Mouse (Mus musculus): ENCODE results near the gene Clec2g. TPM values are rescaled to one million over a fixed set of nuclear protein-coding genes. Genes with fewer than 3 reads are reported as not detected.
A peak's percentile ranks its signal among the peaks of the same experiment; 100 is the strongest.
"Not testable (repeated sequence)": the region's sequence is repeated elsewhere in the genome, so short reads cannot be mapped to it uniquely, and the experiment has no call there.

Clec2g gene
- polyA plus RNA-seq, 1 experiment, result not detected

DNA sequence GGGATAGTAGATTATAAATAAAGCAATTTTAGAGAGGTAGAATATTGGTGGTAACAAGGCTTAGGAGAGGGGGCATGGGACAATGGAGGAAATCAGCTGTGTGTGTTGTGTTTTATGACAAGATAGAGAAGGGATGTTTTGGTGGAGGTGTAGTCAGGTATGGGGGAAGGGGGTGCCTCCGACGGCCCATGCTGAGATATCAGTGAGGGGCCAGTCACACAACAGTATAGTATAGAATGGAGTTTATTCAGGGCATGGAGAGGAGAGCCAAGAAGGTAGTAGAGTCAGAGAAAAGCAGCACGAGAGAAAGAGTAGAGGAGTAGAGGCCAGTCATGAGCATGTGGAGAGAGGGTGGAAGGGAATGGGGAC, 76.3 kb downstream of the Clec2g start:
- no peaks in the 10 kb centered on the region for H3K36me3 ChIP-seq (ENCODE audit: control insufficient read depth, insufficient read depth, low read length)
- H3K4me1 ChIP-seq (ENCODE audit: control insufficient read depth, insufficient read depth, insufficient read length, low read length), result peaks cover 4% of the 10 kb centered on the region; the same call in 1 of the 2 replicates
- H3K4me3 ChIP-seq (ENCODE audit: low read depth, low read length), result no peak overlapping the region
- peak overlapping the region; percentile 35; the same call in 1 of the 2 replicates for H3K27ac ChIP-seq (ENCODE audit: insufficient read depth, low read depth, low read length)
- WGBS, result 46% methylated on average over 3 of the region's 3 CpGs
- TF ChIP-seq CTCF (IDR thresholded peaks at IDR 0.05; ENCODE audit: extremely low read depth, insufficient read length, insufficient replicate concordance, low read depth, low read length) (no peak), POLR2A (IDR thresholded peaks at IDR 0.05; ENCODE audit: low read depth, low read length) (no peak)
- no peaks in the 10 kb centered on the region for H3K27me3 ChIP-seq (ENCODE audit: control insufficient read depth, insufficient read depth, low read length)

DNA sequence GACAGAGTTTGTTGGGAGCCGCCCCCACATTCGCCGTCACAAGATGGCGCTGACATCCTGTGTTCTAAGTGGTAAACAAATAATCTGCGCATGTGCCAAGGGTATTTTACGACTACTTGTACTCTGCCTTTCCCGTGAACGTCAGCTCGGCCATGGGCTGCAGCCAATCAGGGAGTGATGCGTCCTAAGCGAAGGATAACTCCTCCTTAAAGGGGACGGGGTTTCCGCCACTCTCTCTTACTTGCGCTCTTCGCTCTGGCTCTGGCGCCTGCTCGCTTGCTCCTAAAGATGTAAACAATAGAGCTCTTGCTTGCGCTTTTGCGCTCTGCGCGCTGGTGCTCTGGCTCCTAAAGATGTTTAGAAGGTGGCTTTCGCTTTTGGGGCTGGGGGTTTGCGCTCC, 77.8 kb downstream of the Clec2g start:
- H3K4me1 ChIP-seq (ENCODE audit: control insufficient read depth, insufficient read depth, insufficient read length, low read length); H3K36me3 ChIP-seq (ENCODE audit: control insufficient read depth, insufficient read depth, low read length); H3K27me3 ChIP-seq (ENCODE audit: control insufficient read depth, insufficient read depth, low read length); H3K27ac ChIP-seq (ENCODE audit: insufficient read depth, low read depth, low read length); H3K4me3 ChIP-seq (ENCODE audit: low read depth, low read length): not testable (repeated sequence)
- 98% methylated on average over 20 of the region's 23 CpGs for WGBS

DNA sequence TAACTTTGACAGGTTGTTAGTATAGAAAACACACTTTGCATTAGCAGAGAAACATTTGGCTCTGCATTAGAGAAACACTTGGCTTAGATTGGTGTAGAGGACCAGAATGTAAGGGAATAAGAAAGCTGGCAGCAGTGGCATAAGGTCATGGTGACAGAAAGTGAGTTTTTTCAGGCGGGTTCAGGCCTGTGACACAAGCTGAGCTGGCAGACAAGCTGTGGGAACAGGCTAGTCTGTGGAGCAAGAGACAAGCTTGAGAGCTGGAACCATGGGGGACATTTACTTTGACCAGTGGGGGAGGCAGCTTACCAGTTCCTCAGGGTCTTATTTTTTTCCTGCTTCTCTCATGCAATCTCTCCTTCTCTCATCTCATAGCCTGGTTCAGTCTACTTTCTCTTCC, 78.8 kb downstream of the Clec2g start:
- no peaks in the 10 kb centered on the region for H3K36me3 ChIP-seq (ENCODE audit: control insufficient read depth, insufficient read depth, low read length)
- no peak for TF ChIP-seq POLR2A (IDR thresholded peaks at IDR 0.05; ENCODE audit: low read depth, low read length)
- peaks cover 4% of the 10 kb centered on the region; the same call in 1 of the 2 replicates for H3K4me1 ChIP-seq (ENCODE audit: control insufficient read depth, insufficient read depth, insufficient read length, low read length)
- H3K27ac ChIP-seq (ENCODE audit: insufficient read depth, low read depth, low read length), result no peak overlapping the region
- WGBS, result 90% methylated on average over 1 of the region's 1 CpGs
- no peaks in the 10 kb centered on the region for H3K27me3 ChIP-seq (ENCODE audit: control insufficient read depth, insufficient read depth, low read length)
- H3K4me3 ChIP-seq (ENCODE audit: low read depth, low read length), result no peak overlapping the region

DNA sequence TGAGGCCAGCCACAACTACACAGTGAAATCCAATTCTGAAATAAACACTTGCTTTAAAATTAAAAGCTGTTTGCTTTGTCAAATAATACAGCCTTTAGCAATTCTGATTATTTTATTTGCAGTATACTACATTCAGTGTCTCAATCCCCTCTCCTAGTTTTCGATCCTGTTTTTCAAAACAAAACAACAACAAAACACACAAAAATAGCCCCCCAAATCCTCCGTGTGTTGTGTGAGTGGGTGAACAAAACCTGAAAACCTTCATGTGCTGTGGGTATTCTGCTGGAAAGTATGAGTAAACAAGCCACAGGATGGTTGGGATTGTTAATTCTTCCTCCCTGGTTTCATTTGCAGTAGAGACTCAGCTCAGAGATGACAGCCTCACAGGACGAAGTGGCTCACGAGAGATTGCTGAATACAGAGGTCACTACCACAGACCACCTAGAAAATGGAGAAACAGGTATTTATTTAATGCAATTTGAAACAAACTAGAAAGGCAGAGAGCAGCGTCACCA, 79.6 kb downstream of the Clec2g start:
- H3K4me1 ChIP-seq (ENCODE audit: control insufficient read depth, insufficient read depth, insufficient read length, low read length), result peaks cover 4% of the 10 kb centered on the region; the same call in 1 of the 2 replicates
- H3K4me3 ChIP-seq (ENCODE audit: low read depth, low read length), result no peak overlapping the region
- no peaks in the 10 kb centered on the region for H3K36me3 ChIP-seq (ENCODE audit: control insufficient read depth, insufficient read depth, low read length)
- H3K27me3 ChIP-seq (ENCODE audit: control insufficient read depth, insufficient read depth, low read length), result no peaks in the 10 kb centered on the region
- no peak overlapping the region for H3K27ac ChIP-seq (ENCODE audit: insufficient read depth, low read depth, low read length)
- no peak for TF ChIP-seq CTCF (IDR thresholded peaks at IDR 0.05; ENCODE audit: extremely low read depth, insufficient read length, insufficient replicate concordance, low read depth, low read length)
- no peak for TF ChIP-seq POLR2A (IDR thresholded peaks at IDR 0.05; ENCODE audit: low read depth, low read length)
- 81% methylated on average over 5 of the region's 5 CpGs for WGBS

DNA sequence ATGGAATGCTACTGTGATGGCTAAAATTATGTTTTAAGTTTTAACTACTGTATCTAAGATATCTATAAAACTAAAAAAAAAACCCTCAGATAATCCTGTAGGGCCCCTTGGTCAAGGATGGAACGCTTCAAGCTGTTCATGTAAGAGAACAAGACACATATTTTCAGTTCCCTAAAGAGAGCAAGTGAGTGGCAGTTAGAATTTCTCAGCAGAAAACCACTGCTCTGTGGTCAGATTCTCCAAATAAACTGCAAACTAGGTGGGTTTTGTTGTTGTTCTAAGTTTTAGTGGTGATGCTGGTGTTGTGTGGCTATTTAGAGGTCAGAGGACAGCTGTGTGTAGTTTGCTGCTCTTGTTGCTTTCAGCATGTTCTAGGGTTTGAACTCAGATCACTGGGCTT, 80.2 kb downstream of the Clec2g start:
- Histone ChIP-seq H3K4me1 (ENCODE audit: control insufficient read depth, insufficient read depth, insufficient read length, low read length) (peaks cover 4% of the 10 kb centered on the region; the same call in 1 of the 2 replicates), H3K4me3 (ENCODE audit: low read depth, low read length) (no peak overlapping the region), H3K27ac (ENCODE audit: insufficient read depth, low read depth, low read length) (no peak overlapping the region), H3K36me3 (ENCODE audit: control insufficient read depth, insufficient read depth, low read length) (no peaks in the 10 kb centered on the region), H3K27me3 (ENCODE audit: control insufficient read depth, insufficient read depth, low read length) (no peaks in the 10 kb centered on the region)
- TF ChIP-seq CTCF (IDR thresholded peaks at IDR 0.05; ENCODE audit: extremely low read depth, insufficient read length, insufficient replicate concordance, low read depth, low read length) (no peak), POLR2A (IDR thresholded peaks at IDR 0.05; ENCODE audit: low read depth, low read length) (no peak)
- WGBS, result 89% methylated on average over 1 of the region's 1 CpGs

DNA sequence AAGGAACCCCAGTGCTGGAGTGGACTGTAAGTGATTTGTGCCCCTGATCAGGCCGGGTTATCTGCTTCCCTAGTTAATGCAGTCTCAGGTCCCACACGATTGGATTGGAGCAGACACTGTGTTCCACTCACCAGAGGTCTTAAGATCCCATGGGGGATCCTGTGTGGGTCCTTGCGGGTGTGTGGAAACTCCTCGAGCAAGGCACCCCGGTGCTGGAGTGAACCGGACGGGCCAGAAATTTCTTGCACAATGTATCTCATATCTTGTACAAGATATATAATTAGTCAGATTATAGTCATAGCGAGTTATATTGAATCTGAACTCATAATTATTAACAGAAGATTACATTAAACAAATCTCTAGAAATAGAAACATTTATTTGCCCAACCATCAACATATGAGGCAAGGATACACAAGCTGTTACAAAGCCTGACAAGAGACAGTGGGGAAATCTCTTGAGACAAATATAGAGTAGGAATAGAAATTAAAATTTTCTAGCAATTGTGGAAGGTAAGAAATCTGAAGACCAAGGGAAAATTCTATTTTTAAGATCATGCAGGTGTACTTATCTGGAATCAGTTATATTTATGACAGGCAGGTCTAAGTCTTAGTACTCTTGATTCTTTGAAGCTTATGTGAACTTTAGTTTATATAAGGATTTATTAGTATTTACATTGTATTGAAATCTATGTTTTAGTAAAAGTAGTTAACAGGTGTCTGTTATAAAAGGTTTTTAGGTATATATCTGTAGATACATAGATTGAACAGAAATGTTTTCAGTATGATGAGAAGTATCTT, 93.5 kb downstream of the Clec2g start:
- TF ChIP-seq CTCF (IDR thresholded peaks at IDR 0.05; ENCODE audit: extremely low read depth, insufficient read length, insufficient replicate concordance, low read depth, low read length), result no peak
- TF ChIP-seq POLR2A (IDR thresholded peaks at IDR 0.05; ENCODE audit: low read depth, low read length), result no peak
- Histone ChIP-seq H3K4me3 (ENCODE audit: low read depth, low read length) (no peak overlapping the region), H3K27ac (ENCODE audit: insufficient read depth, low read depth, low read length) (no peak overlapping the region), H3K27me3 (ENCODE audit: control insufficient read depth, insufficient read depth, low read length) (no peaks in the 10 kb centered on the region), H3K4me1 (ENCODE audit: control insufficient read depth, insufficient read depth, insufficient read length, low read length) (no peaks in the 10 kb centered on the region), H3K36me3 (ENCODE audit: control insufficient read depth, insufficient read depth, low read length) (no peaks in the 10 kb centered on the region)
- 47% methylated on average over 8 of the region's 8 CpGs for WGBS

DNA sequence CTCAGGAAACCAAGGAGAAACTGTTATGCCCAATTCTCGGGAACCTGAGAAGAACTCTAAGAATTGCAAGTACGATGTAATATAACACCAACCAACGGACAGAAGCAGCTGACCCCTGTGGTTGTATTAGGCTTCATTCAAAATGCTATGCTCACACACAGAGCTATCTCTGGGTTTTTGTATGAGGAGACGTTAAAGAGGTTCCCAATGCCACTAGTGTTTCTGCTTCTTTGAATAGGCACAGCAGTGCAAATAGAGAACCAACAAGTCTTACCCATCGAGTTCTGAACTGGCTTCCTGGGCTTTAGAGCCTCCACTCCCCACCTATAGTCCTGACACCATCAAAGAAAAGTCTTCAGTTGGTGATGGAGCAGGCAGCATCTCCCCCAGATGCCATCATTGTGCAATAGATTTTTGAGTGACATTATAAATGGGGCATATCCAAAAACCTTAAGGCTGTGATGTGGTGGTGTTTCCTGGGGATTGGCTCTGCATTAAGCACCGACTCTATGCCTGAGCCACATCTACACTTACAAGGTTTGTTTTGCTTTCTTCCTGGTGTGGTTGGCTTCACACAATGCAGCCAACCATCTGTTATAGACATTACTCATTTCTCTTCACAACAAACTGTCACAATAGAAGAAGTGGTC, 96.1 kb downstream of the Clec2g start:
- H3K4me1 ChIP-seq (ENCODE audit: control insufficient read depth, insufficient read depth, insufficient read length, low read length), result no peaks in the 10 kb centered on the region
- no peak overlapping the region for H3K4me3 ChIP-seq (ENCODE audit: low read depth, low read length)
- H3K36me3 ChIP-seq (ENCODE audit: control insufficient read depth, insufficient read depth, low read length), result no peaks in the 10 kb centered on the region
- no peaks in the 10 kb centered on the region for H3K27me3 ChIP-seq (ENCODE audit: control insufficient read depth, insufficient read depth, low read length)
- TF ChIP-seq CTCF (IDR thresholded peaks at IDR 0.05; ENCODE audit: extremely low read depth, insufficient read length, insufficient replicate concordance, low read depth, low read length), result no peak
- TF ChIP-seq POLR2A (IDR thresholded peaks at IDR 0.05; ENCODE audit: low read depth, low read length), result no peak
- no peak overlapping the region for H3K27ac ChIP-seq (ENCODE audit: insufficient read depth, low read depth, low read length)
- WGBS, result 75% methylated on average over 6 of the region's 6 CpGs
